Mouse (Mus musculus) liver, postnatal 0 days (tissue): ENCODE measurements at regions not wholly inside any gene's neighbourhood (a gene's known extent, or its start where the extent isn't known, plus 50 kb on each side); places are given as distances from the start of the nearest gene placed in this dataset.

Experiments
- ATAC-seq: fragments of 200-750 bp; cut with Nextera tagmentation; 2 replicates; pipeline ENCODE4 v1.8.0; 2017; ENCODE audit warnings: mild to moderate bottlenecking, moderate library complexity
- DNase-seq: peaks from one replicate; pipeline ENCODE4 v3.0.0-alpha.2; 2016
- H3K27ac ChIP-seq: fragments of 300-500 bp; sonication (generic); 2 replicates; pipeline ENCODE4 v1.5.1; 2014; ENCODE audit warnings: antibody characterized with exemption, moderate library complexity, mild to moderate bottlenecking, low read depth
- H3K27me3 ChIP-seq: fragments of 300-500 bp; sonication (generic); 2 replicates; pipeline ENCODE4 v1.6.1; 2014; ENCODE audit warnings: low read length, control low read depth, mixed read lengths; ENCODE audit not compliant: insufficient read depth
- H3K36me3 ChIP-seq: fragments of 300-500 bp; sonication (generic); replicated peaks from 2 replicates; pipeline ENCODE4 v1.6.1; 2014; ENCODE audit warnings: mild to moderate bottlenecking, control low read depth, low read length, moderate library complexity, mixed read lengths; ENCODE audit not compliant: insufficient read depth
- H3K4me1 ChIP-seq: fragments of 300-500 bp; sonication (generic); 2 replicates; pipeline ENCODE4 v1.6.1; 2014; ENCODE audit warnings: antibody characterized with exemption, mild to moderate bottlenecking, control low read depth; ENCODE audit not compliant: insufficient read depth
- H3K4me2 ChIP-seq: fragments of 300-500 bp; sonication (generic); 2 replicates; pipeline ENCODE4 v1.6.1; 2014; ENCODE audit warnings: low read depth, mild to moderate bottlenecking, low read length, moderate library complexity, mixed read lengths
- H3K4me3 ChIP-seq: fragments of 300-500 bp; sonication (generic); 2 replicates; pipeline ENCODE4 v1.5.1; 2014; ENCODE audit warnings: low read depth, low read length
- H3K9ac ChIP-seq: fragments of 300-500 bp; sonication (generic); replicated peaks from 2 replicates; pipeline ENCODE4 v1.6.1; 2014; ENCODE audit warnings: mild to moderate bottlenecking, moderate library complexity
- H3K9me3 ChIP-seq: fragments of 300-500 bp; sonication (generic); 2 replicates; pipeline ENCODE4 v1.6.1; 2016; ENCODE audit warnings: mild to moderate bottlenecking, control low read depth, low read length, mixed read lengths
- CTCF ChIP-seq: sonication (generic); IDR thresholded peaks from 2 replicates; pipeline ENCODE4 v1.5.1; 2016; ENCODE audit warnings: antibody characterized with exemption, low read depth
- EP300 ChIP-seq: IDR thresholded peaks from 2 replicates; pipeline ENCODE4 v1.6.1; 2016; ENCODE audit warnings: antibody characterized with exemption, low read depth, mild to moderate bottlenecking
- WGBS: fragments of 180-500 bp; shearing (Covaris S2); extraction: QIAGEN DNeasy Blood & Tissue Kit; methylation state at CpG from one replicate; pipeline ENCODE4 v1.1.7; 2014; ENCODE audit not compliant: insufficient replicate concordance; 5-methylcytosine and 5-hydroxymethylcytosine counted together

- no peak for ATAC-seq
- no peak overlapping the region for H3K4me2 ChIP-seq
- H3K9ac ChIP-seq: no peak overlapping the region
- H3K9me3 ChIP-seq: no peaks in the 10 kb centered on the region
- H3K4me3 ChIP-seq: no peak overlapping the region
- H3K27ac ChIP-seq: no peak overlapping the region
- no peaks in the 10 kb centered on the region for H3K27me3 ChIP-seq
- TF ChIP-seq CTCF (no peak), EP300 (no peak)
- H3K36me3 ChIP-seq: no peaks in the 10 kb centered on the region
- no peaks in the 10 kb centered on the region for H3K4me1 ChIP-seq
- DNase-seq: no peak
Measured at GRCm38 (mm10) chr13:90279355-90279754, 189.9 kb upstream of the Xrcc4 start.

GRCm38 (mm10) chr13:90259071-90259742, 169.8 kb upstream of the Xrcc4 start:
- H3K4me1 ChIP-seq: no peaks in the 10 kb centered on the region
- 74% methylated on average over 3 of the region's 3 CpGs for WGBS
- H3K27ac ChIP-seq: no peak overlapping the region
- no peak for ATAC-seq
- TF ChIP-seq CTCF (no peak), EP300 (no peak)
- no peaks in the 10 kb centered on the region for H3K27me3 ChIP-seq
- no peak overlapping the region for H3K4me2 ChIP-seq
- DNase-seq: no peak
- H3K36me3 ChIP-seq: no peaks in the 10 kb centered on the region
- no peaks in the 10 kb centered on the region for H3K9me3 ChIP-seq
- no peak overlapping the region for H3K9ac ChIP-seq
- H3K4me3 ChIP-seq: no peak overlapping the region

- ATAC-seq: no peak
- no peak overlapping the region for H3K4me2 ChIP-seq
- H3K9me3 ChIP-seq: no peaks in the 10 kb centered on the region
- no peak overlapping the region for H3K27ac ChIP-seq
- no peaks in the 10 kb centered on the region for H3K36me3 ChIP-seq
- TF ChIP-seq CTCF: no peak
- no peak for TF ChIP-seq EP300
- DNase-seq: no peak
- WGBS: 49% methylated on average over 1 of the region's 1 CpGs
- no peak overlapping the region for H3K9ac ChIP-seq
- H3K4me1 ChIP-seq: no peaks in the 10 kb centered on the region
- no peaks in the 10 kb centered on the region for H3K27me3 ChIP-seq
- H3K4me3 ChIP-seq: no peak overlapping the region
Measured at GRCm38 (mm10) chr13:90252981-90253380, 163.6 kb upstream of the Xrcc4 start.

GRCm38 (mm10) chr13:90245997-90246765, 156.8 kb upstream of the Xrcc4 start:
- DNase-seq: no peak
- 81% methylated on average over 6 of the region's 6 CpGs for WGBS
- no peak overlapping the region for H3K4me2 ChIP-seq
- no peak overlapping the region for H3K27ac ChIP-seq
- no peak overlapping the region for H3K9ac ChIP-seq
- no peak overlapping the region for H3K4me3 ChIP-seq
- no peak for ATAC-seq
- no peaks in the 10 kb centered on the region for H3K27me3 ChIP-seq
- H3K9me3 ChIP-seq: no peaks in the 10 kb centered on the region
- no peak for TF ChIP-seq CTCF
- TF ChIP-seq EP300: no peak
- H3K4me1 ChIP-seq: no peaks in the 10 kb centered on the region
- no peaks in the 10 kb centered on the region for H3K36me3 ChIP-seq

- Histone ChIP-seq H3K4me3 (no peak overlapping the region), H3K36me3 (no peaks in the 10 kb centered on the region), H3K4me2 (no peak overlapping the region), H3K27me3 (no peaks in the 10 kb centered on the region), H3K27ac (no peak overlapping the region), H3K9me3 (no peaks in the 10 kb centered on the region), H3K9ac (no peak overlapping the region), H3K4me1 (no peaks in the 10 kb centered on the region)
- no peak for TF ChIP-seq CTCF
- TF ChIP-seq EP300: no peak
- DNase-seq (no peak), ATAC-seq (no peak)
- whole genome bisulfite sequencing: 67% methylated on average over 4 of the region's 4 CpGs
Measured at GRCm38 (mm10) chr13:90238331-90238730, 148.9 kb upstream of the Xrcc4 start.

- 33% methylated on average over 1 of the region's 1 CpGs for WGBS
- H3K9ac ChIP-seq: no peak overlapping the region
- ATAC-seq (no peak), DNase-seq (no peak)
- no peaks in the 10 kb centered on the region for H3K27me3 ChIP-seq
- no peaks in the 10 kb centered on the region for H3K9me3 ChIP-seq
- H3K4me1 ChIP-seq: no peaks in the 10 kb centered on the region
- no peaks in the 10 kb centered on the region for H3K36me3 ChIP-seq
- no peak overlapping the region for H3K27ac ChIP-seq
- TF ChIP-seq CTCF (no peak), EP300 (no peak)
- no peak overlapping the region for H3K4me2 ChIP-seq
- H3K4me3 ChIP-seq: no peak overlapping the region
Measured at GRCm38 (mm10) chr13:90233986-90234385, 144.6 kb upstream of the Xrcc4 start.
